Mouse (Mus musculus): ENCODE measurements around the gene Msl1.

The Msl1 gene

GRCm38 (mm10) chr11:98777888-98778287, 17.4 kb upstream of the Msl1 start:
- DNase-seq = no peak

GRCm38 (mm10) chr11:98781851-98782512, 13.3 kb upstream of the Msl1 start:
- peak; percentile 58 for DNase-seq

- DNase-seq = no peak
These were observed 12.6 kb upstream of the Msl1 start for GRCm38 (mm10) chr11:98782651-98783235.

GRCm38 (mm10) chr11:98783236-98783696, 12.1 kb upstream of the Msl1 start:
- DNase-seq = peak; percentile 100

GRCm38 (mm10) chr11:98784139-98784538, 11.2 kb upstream of the Msl1 start:
- DNase-seq = no peak

- peak; percentile 35 for DNase-seq
These were observed 10.1 kb upstream of the Msl1 start for GRCm38 (mm10) chr11:98785214-98785613.

GRCm38 (mm10) chr11:98785772-98786281, 9.5 kb upstream of the Msl1 start:
- peak; percentile 88 for DNase-seq

- peak; percentile 99 for DNase-seq
These were observed 8.7 kb upstream of the Msl1 start for GRCm38 (mm10) chr11:98786359-98787214.

- DNase-seq = no peak
These were observed 8.1 kb upstream of the Msl1 start for GRCm38 (mm10) chr11:98787229-98787628.

- DNase-seq = no peak
These were observed 7.6 kb upstream of the Msl1 start for GRCm38 (mm10) chr11:98787691-98788090.

GRCm38 (mm10) chr11:98788139-98788538, 7.2 kb upstream of the Msl1 start:
- DNase-seq = peak; percentile 18

GRCm38 (mm10) chr11:98788550-98789218, 6.6 kb upstream of the Msl1 start:
- DNase-seq = peak; percentile 93

- no peak for DNase-seq
These were observed 6.0 kb upstream of the Msl1 start for GRCm38 (mm10) chr11:98789219-98789807.

- DNase-seq = no peak
These were observed 5.5 kb upstream of the Msl1 start for GRCm38 (mm10) chr11:98789824-98790223.

- no peak for DNase-seq
These were observed 4.6 kb upstream of the Msl1 start for GRCm38 (mm10) chr11:98790631-98791205.

GRCm38 (mm10) chr11:98791448-98791847, 3.9 kb upstream of the Msl1 start:
- no peak for DNase-seq

GRCm38 (mm10) chr11:98792081-98792480, 3.2 kb upstream of the Msl1 start:
- no peak for DNase-seq

GRCm38 (mm10) chr11:98794469-98795014, 774 bp upstream of the Msl1 start:
- peak; percentile 83 for DNase-seq

GRCm38 (mm10) chr11:98795714-98796514, 598 bp downstream of the Msl1 start:
- DNase-seq = peak; percentile 58

GRCm38 (mm10) chr11:98796515-98797216, 1.4 kb downstream of the Msl1 start:
- DNase-seq = peak; percentile 52
